Mouse (Mus musculus) heart, embryonic 14.5 days (tissue): ENCODE results near the gene Ccdc184. TPM values are rescaled to one million over a fixed set of nuclear protein-coding genes. Genes with fewer than 3 reads are reported as not detected.
A peak's percentile ranks its signal among the peaks of the same experiment; 100 is the strongest.

Source experiments
- ATAC-seq: fragments of 200-750 bp; cut with Nextera tagmentation; 2 replicates; pipeline ENCODE4 v1.8.0; 2017; ENCODE audit warnings: low read depth, moderate TSS enrichment; ENCODE audit not compliant: insufficient number of reproducible peaks, insufficient read depth, low FRiP score
- H3K27ac ChIP-seq, 2 experiments: fragments of 200-500 bp in 1 of 2; fragments of 300-500 bp in 1 of 2; sonication (generic) in 1 of 2; replicated peaks in 1 of 2; 2 replicates each; pipeline ENCODE4 v1.5.1; 2012 to 2014; ENCODE audit warnings: low read depth in 2 of 2, low read length in 2 of 2, control low read depth in 1 of 2, mild to moderate bottlenecking in 1 of 2, mixed read lengths in 1 of 2; ENCODE audit not compliant: control insufficient read depth in 1 of 2, insufficient read depth in 1 of 2
- H3K27me3 ChIP-seq: fragments of 300-500 bp; sonication (generic); 2 replicates; pipeline ENCODE4 v1.6.1; 2014; ENCODE audit warnings: mild to moderate bottlenecking, low read length, control low read depth; ENCODE audit not compliant: control insufficient read depth, insufficient read depth
- H3K36me3 ChIP-seq: fragments of 300-500 bp; sonication (generic); 2 replicates; pipeline ENCODE4 v1.6.1; 2014; ENCODE audit warnings: mild to moderate bottlenecking, control low read depth, low read length, mixed read lengths; ENCODE audit not compliant: control insufficient read depth, insufficient read depth
- H3K4me1 ChIP-seq, 2 experiments: fragments of 200-500 bp in 1 of 2; fragments of 300-500 bp in 1 of 2; sonication (generic) in 1 of 2; 2 replicates each; pipeline ENCODE4 v1.6.1; 2012 to 2014; ENCODE audit warnings: low read length in 2 of 2, control low read depth in 1 of 2, mixed read lengths in 1 of 2; ENCODE audit not compliant: control insufficient read depth in 2 of 2, insufficient read depth in 2 of 2
- H3K4me2 ChIP-seq: fragments of 300-500 bp; sonication (generic); 2 replicates; pipeline ENCODE4 v1.6.1; 2014; ENCODE audit warnings: mild to moderate bottlenecking, low read length
- H3K4me3 ChIP-seq, 2 experiments: fragments of 200-500 bp in 1 of 2; fragments of 300-500 bp in 1 of 2; sonication (generic) in 1 of 2; 2 replicates each; pipeline ENCODE4 v1.5.1; 2012 to 2014; ENCODE audit warnings: low read length in 2 of 2, mild to moderate bottlenecking in 2 of 2, control low read depth in 1 of 2, low read depth in 1 of 2, moderate library complexity in 1 of 2; ENCODE audit not compliant: control insufficient read depth in 1 of 2, insufficient read depth in 1 of 2
- H3K9ac ChIP-seq: fragments of 300-500 bp; sonication (generic); 2 replicates; pipeline ENCODE4 v1.6.1; 2014; ENCODE audit warnings: mild to moderate bottlenecking, low read length
- H3K9me3 ChIP-seq: fragments of 300-500 bp; sonication (generic); 2 replicates; pipeline ENCODE4 v1.6.1; 2016; ENCODE audit warnings: low read length, control low read depth; ENCODE audit not compliant: control insufficient read depth
- WGBS: fragments of 180-500 bp; shearing (Covaris S2); extraction: QIAGEN DNeasy Blood & Tissue Kit; methylation state at CpG from one replicate; pipeline ENCODE4 v1.1.7; 2014; 5-methylcytosine and 5-hydroxymethylcytosine counted together
- polyA plus RNA-seq: library from polyadenylated mRNA; unstranded; fragments of >200 nt; fragmentation: Nextera tagmentation; extraction: Ambion mirVana; gene quantifications from 2 replicates; pipeline ENCODE4 v1.2.1, GENCODE M21; 2014

The Ccdc184 gene
- polyA plus RNA-seq, 1 experiment from 2014 or later: 1.3 TPM

DNA sequence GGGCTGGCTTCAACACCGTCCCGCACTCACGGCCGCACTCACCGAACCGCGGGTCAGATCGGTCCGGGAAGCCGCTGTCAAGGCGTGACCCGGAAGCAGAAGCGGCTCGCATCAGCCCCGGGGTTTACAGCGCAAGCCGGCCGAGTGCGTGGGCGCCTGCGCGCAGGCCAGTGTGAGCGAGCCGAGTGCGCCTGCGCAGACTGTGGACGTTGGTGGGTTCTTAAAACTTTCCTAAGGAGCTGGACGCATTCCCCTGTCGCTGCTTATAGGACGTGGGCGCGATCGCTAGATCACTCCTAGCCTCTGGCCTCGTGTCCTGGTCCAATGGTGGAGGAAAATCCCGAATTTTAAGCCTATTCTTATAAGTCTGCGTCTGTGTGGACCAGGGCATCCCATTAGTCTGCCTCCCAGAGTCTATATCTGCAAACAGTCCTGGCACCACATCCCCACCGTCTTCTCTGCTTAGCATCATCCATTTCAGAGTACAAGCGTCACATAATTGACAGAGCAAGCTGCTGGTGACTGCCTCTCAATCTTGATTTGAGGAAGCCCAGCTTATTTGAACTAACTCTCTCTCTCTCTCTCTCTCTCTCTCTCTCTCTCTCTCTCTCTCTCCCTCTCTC lies 21.3 kb upstream of the Ccdc184 start:
- H3K27ac ChIP-seq: peak overlapping the region; percentile 86 to 96
- H3K9ac ChIP-seq: peak overlapping the region; percentile 97
- H3K36me3 ChIP-seq: peaks cover 20% of the 10 kb centered on the region
- peak overlapping the region; percentile 62 to 83 for H3K4me3 ChIP-seq
- ATAC-seq: peak; percentile 87
- under 1% methylated on average over 38 of the region's 38 CpGs for WGBS
- peaks cover 11 to 31% of the 10 kb centered on the region in 2 experiments for H3K4me1 ChIP-seq
- H3K9me3 ChIP-seq: no peaks in the 10 kb centered on the region
- no peaks in the 10 kb centered on the region for H3K27me3 ChIP-seq
- H3K4me2 ChIP-seq: peak overlapping the region; percentile 92

DNA sequence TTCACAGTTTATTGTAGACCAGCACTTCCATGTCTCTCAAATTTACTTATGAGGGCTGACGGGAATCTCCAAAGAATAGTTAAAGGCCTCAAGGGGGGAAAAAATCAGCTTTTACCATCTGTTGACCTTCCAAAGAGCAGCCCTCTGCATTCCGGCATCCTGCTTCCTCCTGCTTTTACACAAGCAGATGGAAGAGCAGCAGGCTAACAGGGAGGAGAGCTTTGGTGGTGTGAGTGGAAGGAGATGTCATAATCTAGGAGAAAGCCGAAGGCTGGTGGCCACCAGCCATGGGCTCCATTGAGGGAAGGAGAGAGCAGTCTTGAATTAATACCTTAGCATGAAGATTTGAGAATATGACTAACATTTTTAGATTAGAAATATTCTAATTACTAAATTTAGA lies 18.6 kb upstream of the Ccdc184 start:
- H3K4me2 ChIP-seq: peak overlapping the region; percentile 47; the same call in 1 of the 2 replicates
- peak overlapping the region; percentile 97 to 99 for H3K27ac ChIP-seq
- H3K9ac ChIP-seq: peak overlapping the region; percentile 34; the same call in 1 of the 2 replicates
- no peak overlapping the region for H3K4me3 ChIP-seq
- ATAC-seq: no peak
- H3K27me3 ChIP-seq: no peaks in the 10 kb centered on the region
- peaks cover 11 to 31% of the 10 kb centered on the region in 2 experiments for H3K4me1 ChIP-seq
- H3K9me3 ChIP-seq: no peaks in the 10 kb centered on the region
- H3K36me3 ChIP-seq: no peaks in the 10 kb centered on the region
- 44% methylated on average over 3 of the region's 3 CpGs for WGBS

DNA sequence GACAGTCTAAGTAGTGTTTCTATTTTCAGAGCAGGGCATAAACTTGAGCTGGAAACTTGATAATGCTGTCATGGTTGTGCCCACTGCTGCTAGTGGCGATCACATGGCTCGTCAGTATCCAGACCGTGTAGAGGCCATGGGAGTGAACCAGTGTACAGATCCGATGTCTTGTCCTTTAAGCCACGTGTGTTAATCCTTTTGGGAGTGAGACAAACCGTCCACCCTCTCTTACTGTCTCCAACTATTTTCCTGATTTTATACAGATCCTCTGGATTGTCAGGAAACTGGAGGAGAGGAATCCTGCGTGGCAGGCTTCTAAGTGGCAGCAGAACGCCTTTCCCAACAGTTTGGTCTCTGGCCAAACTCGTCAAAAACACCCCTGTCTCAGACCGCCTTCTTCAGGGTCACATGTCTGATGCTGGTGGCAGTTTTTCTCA lies 17.8 kb upstream of the Ccdc184 start:
- Histone ChIP-seq H3K9ac (peak overlapping the region; percentile 63), H3K4me2 (peak overlapping the region; percentile 47), H3K27me3 (no peaks in the 10 kb centered on the region), H3K27ac (peak overlapping the region; percentile 97 to 99), H3K9me3 (no peaks in the 10 kb centered on the region), H3K36me3 (no peaks in the 10 kb centered on the region), H3K4me3 (peak overlapping the region in 1 of 2 experiments; percentile 6; a peak in 1 of 4 replicates), H3K4me1 (peaks cover 11 to 29% of the 10 kb centered on the region in 2 experiments)
- 20% methylated on average over 10 of the region's 10 CpGs for WGBS
- peak; percentile 82 for ATAC-seq

DNA sequence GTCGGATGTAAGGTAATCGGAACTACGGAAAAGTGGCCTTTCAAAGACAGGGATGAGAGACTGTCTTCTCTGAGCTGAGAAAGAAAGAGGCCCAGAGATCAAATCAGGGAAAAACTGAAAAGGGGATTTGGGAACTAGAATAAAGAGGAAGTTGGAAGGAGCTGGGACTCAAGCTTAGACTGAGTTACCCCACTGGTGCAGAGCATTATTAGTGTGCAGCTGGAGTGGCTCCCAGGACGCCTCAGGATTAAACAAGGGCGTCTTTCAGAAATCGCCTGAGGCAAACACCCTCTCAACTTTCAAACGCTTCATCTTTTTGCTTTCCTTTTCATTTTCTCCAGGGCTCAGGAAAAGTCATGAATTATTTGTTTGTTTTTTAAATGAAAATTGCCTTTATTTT lies 14.0 kb upstream of the Ccdc184 start:
- peaks cover 6 to 14% of the 10 kb centered on the region in 2 experiments for H3K4me1 ChIP-seq
- WGBS: 78% methylated on average over 7 of the region's 7 CpGs
- no peak overlapping the region for H3K4me2 ChIP-seq
- H3K9ac ChIP-seq: peak overlapping the region; percentile 25; the same call in 1 of the 2 replicates
- H3K36me3 ChIP-seq: no peaks in the 10 kb centered on the region
- H3K27ac ChIP-seq: no peak overlapping the region
- no peaks in the 10 kb centered on the region for H3K9me3 ChIP-seq
- no peak overlapping the region for H3K4me3 ChIP-seq
- no peak for ATAC-seq
- H3K27me3 ChIP-seq: no peaks in the 10 kb centered on the region

DNA sequence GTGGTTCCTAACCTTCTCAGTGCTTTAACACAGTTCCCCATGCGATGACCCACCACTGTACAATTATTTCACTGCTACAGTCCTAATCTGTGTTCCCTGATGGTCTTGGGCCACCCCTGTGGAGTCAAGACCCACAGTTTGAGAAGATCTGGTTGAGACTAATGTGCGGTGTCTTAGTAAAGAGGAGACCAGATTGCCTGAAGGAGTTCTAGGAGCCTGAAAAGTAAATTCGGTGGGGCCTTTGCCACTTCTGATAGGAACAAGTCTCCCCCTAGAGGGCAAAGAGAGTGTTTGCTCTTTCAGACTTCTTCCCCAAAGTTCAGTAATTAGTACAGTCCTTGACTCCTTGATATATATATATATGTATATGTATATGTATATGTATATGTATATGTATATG lies 13.3 kb upstream of the Ccdc184 start:
- Histone ChIP-seq H3K4me3 (no peak overlapping the region), H3K36me3 (no peaks in the 10 kb centered on the region), H3K27ac (no peak overlapping the region), H3K4me1 (peaks cover 0 to 6% of the 10 kb centered on the region in 2 experiments; a peak in 3 of 4 replicates), H3K9me3 (no peaks in the 10 kb centered on the region), H3K9ac (no peak overlapping the region; the same call in 1 of the 2 replicates), H3K4me2 (no peak overlapping the region), H3K27me3 (no peaks in the 10 kb centered on the region)
- WGBS: 31% methylated on average over 3 of the region's 3 CpGs
- no peak for ATAC-seq

DNA sequence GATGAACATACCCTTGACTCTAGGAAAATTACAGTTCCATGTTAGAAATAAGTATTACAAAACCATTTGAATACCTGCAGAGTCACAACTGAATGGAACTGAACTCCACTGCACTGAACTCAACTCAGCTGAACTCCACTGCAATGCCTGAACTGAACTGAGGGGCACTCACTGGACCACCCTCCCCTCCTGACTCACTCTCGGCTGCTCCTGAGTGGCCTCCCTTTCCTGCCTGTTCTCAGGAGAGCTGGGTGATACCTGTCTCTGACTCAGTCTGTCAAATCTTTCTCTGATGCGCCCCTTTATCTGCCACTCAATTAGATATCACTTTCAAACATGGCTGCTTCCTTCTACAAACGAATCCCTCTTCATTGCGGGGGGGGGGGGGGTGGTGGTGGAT lies 12.8 kb upstream of the Ccdc184 start:
- 53% methylated on average over 4 of the region's 4 CpGs for WGBS

DNA sequence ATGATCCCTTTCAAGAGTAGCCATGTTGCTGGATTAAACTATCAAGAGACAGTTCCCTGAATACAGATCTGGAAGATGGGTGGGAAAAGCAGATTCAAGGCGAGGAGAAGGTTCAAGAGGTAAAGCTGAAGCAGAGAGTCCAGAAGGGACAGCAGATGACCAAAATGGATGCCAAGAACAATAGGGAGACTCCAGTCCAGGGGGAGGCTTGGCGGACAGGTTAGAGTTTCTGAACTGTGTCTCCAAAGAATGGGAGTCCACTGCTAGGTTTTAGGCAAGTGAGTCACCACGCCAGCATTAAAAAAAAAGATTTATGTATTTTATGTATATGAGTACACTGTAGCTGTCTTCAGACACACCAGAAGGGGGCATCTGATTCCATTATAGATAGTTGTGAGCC lies 12.3 kb upstream of the Ccdc184 start:
- Histone ChIP-seq H3K27me3 (no peaks in the 10 kb centered on the region), H3K4me2 (no peak overlapping the region), H3K9ac (no peak overlapping the region), H3K27ac (no peak overlapping the region), H3K36me3 (no peaks in the 10 kb centered on the region), H3K4me3 (no peak overlapping the region), H3K9me3 (no peaks in the 10 kb centered on the region), H3K4me1 (peaks cover 0 to 2% of the 10 kb centered on the region in 2 experiments; a peak in 1 of 4 replicates)
- 66% methylated on average over 3 of the region's 3 CpGs for WGBS
- ATAC-seq: no peak

More for the DNA sequence above, 12.8 kb upstream of the Ccdc184 start:
- Histone ChIP-seq H3K27ac (no peak overlapping the region), H3K4me2 (no peak overlapping the region), H3K27me3 (no peaks in the 10 kb centered on the region), H3K36me3 (no peaks in the 10 kb centered on the region), H3K9ac (no peak overlapping the region), H3K4me1 (peaks cover 0 to 4% of the 10 kb centered on the region in 2 experiments; a peak in 1 of 4 replicates), H3K9me3 (no peaks in the 10 kb centered on the region), H3K4me3 (no peak overlapping the region)
- ATAC-seq: no peak
